Mouse (Mus musculus) lung, adult 18-20 months (tissue): ENCODE results near the gene Gipr.
A peak's percentile ranks its signal among the peaks of the same experiment; 100 is the strongest.

Experiments
- DNase-seq, 2 experiments: peaks; one replicate each; pipeline ENCODE4 v3.0.0; 2022; ENCODE audit warnings: mixed read lengths in 2 of 2

Gene Gipr

GRCm38 (mm10) chr7:19148180-19148874 lies 17.6 kb downstream of the Gipr start:
- DNase-seq: no peak

GRCm38 (mm10) chr7:19147497-19148045 lies 18.4 kb downstream of the Gipr start:
- no peak for DNase-seq

GRCm38 (mm10) chr7:19146793-19147192 lies 19.1 kb downstream of the Gipr start:
- no peak for DNase-seq

GRCm38 (mm10) chr7:19137380-19137779 lies 28.5 kb downstream of the Gipr start:
- DNase-seq: peak in 1 of 2 experiments; percentile 45

- DNase-seq: no peak
Measured at GRCm38 (mm10) chr7:19136673-19137334, 29.1 kb downstream of the Gipr start.

GRCm38 (mm10) chr7:19136168-19136567 lies 29.8 kb downstream of the Gipr start:
- DNase-seq: no peak

- DNase-seq: peak; percentile 98 to 99
Measured at GRCm38 (mm10) chr7:19131324-19131848, 34.5 kb downstream of the Gipr start.

GRCm38 (mm10) chr7:19130657-19131056 lies 35.3 kb downstream of the Gipr start:
- no peak for DNase-seq

- no peak for DNase-seq
Measured at GRCm38 (mm10) chr7:19129396-19129795, 36.5 kb downstream of the Gipr start.

- DNase-seq: no peak
Measured at GRCm38 (mm10) chr7:19127744-19128143, 38.2 kb downstream of the Gipr start.

GRCm38 (mm10) chr7:19124713-19125112 lies 41.2 kb downstream of the Gipr start:
- DNase-seq: no peak

GRCm38 (mm10) chr7:19121686-19122085 lies 44.2 kb downstream of the Gipr start:
- DNase-seq: no peak

GRCm38 (mm10) chr7:19119631-19120429 lies 46.1 kb downstream of the Gipr start, which contains the start of gene Fbxo46:
Fbxo46 (plus strand) TSS chr7:19119859.
- DNase-seq: peak; percentile 97 to 98

GRCm38 (mm10) chr7:19119083-19119482 lies 46.8 kb downstream of the Gipr start:
- no peak for DNase-seq

- peak; percentile 39 to 56 for DNase-seq
Measured at GRCm38 (mm10) chr7:19118028-19118771, 47.7 kb downstream of the Gipr start, which contains the start of gene Gm4969. Gm4969 (minus strand) TSS chr7:19118368.

- DNase-seq: no peak
Measured at GRCm38 (mm10) chr7:19109565-19109964, 56.4 kb downstream of the Gipr start.

GRCm38 (mm10) chr7:19107436-19107835 lies 58.5 kb downstream of the Gipr start:
- no peak for DNase-seq
